Mouse (Mus musculus): Measurements from ENCODE around the gene Ankrd17. TPM values are rescaled to one million over a fixed set of nuclear protein-coding genes. Genes with fewer than 3 reads are reported as not detected.
"Not testable (repeated sequence)": the region's sequence is repeated elsewhere in the genome, so short reads cannot be mapped to it uniquely, and the experiment has no call there.

The Ankrd17 gene
- total RNA-seq, 4 experiments from 2014 or later: 87.8 to 118 (median 94.8) TPM

GRCm38 (mm10) chr5:90338177-90339091, 27.9 kb downstream of the Ankrd17 start:
- no peak for DNase-seq

GRCm38 (mm10) chr5:90332478-90332877, 33.9 kb downstream of the Ankrd17 start:
- no peak for DNase-seq

- no peak for DNase-seq
Measured at GRCm38 (mm10) chr5:90331071-90331470, 35.3 kb downstream of the Ankrd17 start.

DNA sequence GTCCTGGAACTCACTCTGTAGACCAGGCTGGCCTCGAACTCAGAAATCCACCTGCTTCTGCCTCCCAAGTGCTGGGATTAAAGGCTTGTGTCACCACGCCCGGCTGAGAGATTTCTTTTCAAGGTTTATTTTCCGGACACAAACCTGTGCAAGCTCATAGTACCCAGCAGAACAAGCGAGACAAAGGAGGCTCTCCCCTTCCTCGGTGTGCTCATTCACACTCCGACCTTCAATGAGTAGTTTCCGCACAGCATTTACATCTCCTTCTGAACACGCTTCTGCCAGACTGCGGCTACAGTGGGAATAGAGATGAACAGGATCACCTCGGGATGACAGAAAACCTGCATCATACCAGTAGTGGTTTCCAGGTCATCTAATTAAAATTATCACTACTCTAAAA, 68.0 kb downstream of the Ankrd17 start:
- no peak for DNase-seq

- no peak for DNase-seq
Measured at GRCm38 (mm10) chr5:90289887-90290286, 76.5 kb downstream of the Ankrd17 start.

GRCm38 (mm10) chr5:90286559-90286958, 79.8 kb downstream of the Ankrd17 start:
- no peak for DNase-seq

- no peak for DNase-seq
Measured at GRCm38 (mm10) chr5:90280061-90280460, 86.3 kb downstream of the Ankrd17 start.

GRCm38 (mm10) chr5:90279418-90279817, 87.0 kb downstream of the Ankrd17 start:
- DNase-seq: no peak

DNA sequence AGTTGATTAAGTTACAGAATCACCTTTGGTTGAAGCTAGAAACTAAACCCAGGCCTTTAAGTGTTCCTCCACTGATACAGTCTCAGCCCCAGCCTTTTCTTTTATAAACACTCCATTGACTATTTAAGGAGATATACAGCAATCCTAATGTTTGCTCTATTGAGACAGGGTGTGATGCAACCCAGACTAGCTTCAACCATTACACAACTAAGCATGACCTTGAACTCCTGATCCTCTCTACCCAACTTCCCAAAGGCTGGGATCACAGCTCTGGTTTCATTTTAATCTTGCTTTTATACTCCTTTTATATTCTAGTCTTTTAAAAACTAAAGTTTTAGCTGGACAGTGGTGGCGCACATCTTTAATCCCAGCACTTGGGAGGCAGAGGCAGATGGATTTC, 88.9 kb downstream of the Ankrd17 start:
- no peak for DNase-seq

GRCm38 (mm10) chr5:90274806-90275205, 91.6 kb downstream of the Ankrd17 start:
- DNase-seq: no peak

- DNase-seq: not testable (repeated sequence)
Measured at GRCm38 (mm10) chr5:90262230-90262629, 104.1 kb downstream of the Ankrd17 start.

GRCm38 (mm10) chr5:90257023-90257422, 109.4 kb downstream of the Ankrd17 start:
- no peak for DNase-seq

GRCm38 (mm10) chr5:90247503-90247902, 118.9 kb downstream of the Ankrd17 start:
- no peak for DNase-seq

DNA sequence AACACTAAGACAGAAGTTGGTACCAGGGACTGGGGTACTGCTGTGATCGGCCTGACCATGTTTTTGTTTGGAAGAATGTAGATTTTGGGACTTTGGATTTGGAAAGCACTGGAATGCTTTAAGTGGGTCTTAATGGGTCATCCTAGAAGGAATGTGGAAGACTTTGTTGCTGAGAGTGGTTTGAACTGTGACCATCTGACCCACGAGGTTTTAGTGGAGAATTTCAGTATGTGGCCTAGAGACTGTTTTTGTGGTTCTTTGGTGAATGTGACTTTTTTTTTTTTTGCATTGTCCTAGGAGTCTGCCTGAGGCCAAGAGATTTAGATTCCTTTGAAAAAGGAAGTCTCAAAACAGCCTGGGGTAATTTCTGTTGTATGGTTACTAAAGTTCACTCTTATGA, 119.4 kb downstream of the Ankrd17 start:
- DNase-seq: no peak

DNA sequence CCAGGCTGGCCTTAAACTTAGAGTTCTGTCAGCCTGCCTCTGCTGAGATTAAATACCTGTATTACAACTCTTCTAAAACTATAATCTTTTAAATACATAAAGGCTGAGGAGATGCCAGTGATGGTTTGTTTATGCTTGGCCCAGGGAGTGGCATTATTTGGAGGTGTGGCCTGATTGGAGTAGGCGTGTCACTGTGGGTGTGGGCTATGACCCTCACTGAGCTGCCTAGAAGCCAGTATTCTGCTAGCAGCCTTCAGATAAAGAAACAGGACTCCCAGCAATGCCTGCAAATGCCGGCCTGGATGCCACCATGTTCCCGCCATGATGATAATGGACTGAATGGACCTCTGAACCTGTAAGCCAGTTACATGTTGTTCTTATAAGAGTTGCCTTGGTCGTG, 119.8 kb downstream of the Ankrd17 start:
- no peak for DNase-seq

GRCm38 (mm10) chr5:90245416-90245815, 121.0 kb downstream of the Ankrd17 start:
- no peak for DNase-seq

GRCm38 (mm10) chr5:90235217-90235616, 131.2 kb downstream of the Ankrd17 start:
- no peak for DNase-seq

- no peak for DNase-seq
Measured at GRCm38 (mm10) chr5:90233305-90233704, 133.1 kb downstream of the Ankrd17 start.

GRCm38 (mm10) chr5:90229760-90230159, 136.6 kb downstream of the Ankrd17 start:
- DNase-seq: no peak

DNA sequence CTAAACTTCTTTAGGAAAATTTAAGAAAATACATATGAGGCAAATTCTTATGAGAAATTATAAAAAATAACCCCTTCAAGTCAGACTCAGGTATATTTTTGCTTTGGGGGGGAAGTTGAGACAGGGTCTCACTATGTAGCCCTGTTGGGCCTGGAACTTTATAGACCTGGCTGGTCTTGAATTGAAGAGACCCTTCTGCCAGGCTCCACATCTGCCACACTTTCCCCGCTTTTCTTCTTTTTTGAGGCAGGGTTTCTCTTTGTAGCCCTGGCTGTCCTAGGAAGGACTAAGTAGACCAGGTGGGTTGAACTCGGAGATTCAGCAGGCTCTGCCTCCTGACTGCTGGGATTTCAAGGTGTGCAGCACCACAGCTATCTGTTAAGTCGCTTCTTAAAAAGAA, 139.7 kb downstream of the Ankrd17 start:
- no peak for DNase-seq

GRCm38 (mm10) chr5:90224730-90225129, 141.6 kb downstream of the Ankrd17 start:
- DNase-seq: no peak

DNA sequence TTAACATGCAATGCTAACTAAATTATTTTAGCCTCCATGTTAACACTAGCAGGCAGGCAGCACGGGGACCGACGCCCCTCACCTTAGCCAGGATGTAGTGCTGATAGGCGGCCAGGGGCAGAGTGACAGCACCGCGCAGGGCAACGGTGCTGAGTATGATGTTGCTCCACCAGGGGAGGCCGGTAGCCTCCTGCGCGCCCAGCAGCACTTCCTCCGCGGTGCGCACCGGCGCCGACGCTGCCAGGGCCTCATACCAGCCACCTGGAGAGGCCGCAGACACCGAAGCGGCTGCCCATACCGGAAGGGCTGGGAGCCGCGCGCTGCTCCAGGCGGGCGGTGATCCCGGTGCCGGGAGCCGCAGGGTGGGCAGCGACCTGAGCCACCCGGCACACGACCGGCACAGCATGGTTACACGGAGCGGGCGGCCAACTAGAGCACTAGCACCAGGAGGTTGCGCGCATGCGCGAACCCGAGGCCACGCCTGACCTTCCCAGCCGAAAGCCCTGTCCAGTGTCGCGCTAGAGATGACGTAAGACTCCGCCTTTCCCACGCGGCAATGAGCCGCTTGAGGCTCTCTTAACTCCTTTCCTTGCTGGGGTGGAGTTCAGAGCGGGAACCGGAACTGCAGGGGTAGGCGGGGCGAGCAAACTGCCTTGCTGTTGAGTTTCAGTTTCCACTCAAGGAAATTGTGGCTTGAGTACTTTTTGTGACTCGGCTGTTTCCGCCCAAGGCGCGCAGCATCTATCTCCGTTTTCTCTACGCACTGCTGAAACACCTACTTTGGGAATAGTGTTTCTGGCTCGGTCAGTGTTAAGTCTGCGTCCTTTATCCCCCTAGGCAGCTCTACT, 142.6 kb downstream of the Ankrd17 start, which contains the start of gene Cox18:
Cox18 (minus strand) TSS at position 468 of the 848 bp plus-strand sequence.
- DNase-seq: peak; percentile 99

DNA sequence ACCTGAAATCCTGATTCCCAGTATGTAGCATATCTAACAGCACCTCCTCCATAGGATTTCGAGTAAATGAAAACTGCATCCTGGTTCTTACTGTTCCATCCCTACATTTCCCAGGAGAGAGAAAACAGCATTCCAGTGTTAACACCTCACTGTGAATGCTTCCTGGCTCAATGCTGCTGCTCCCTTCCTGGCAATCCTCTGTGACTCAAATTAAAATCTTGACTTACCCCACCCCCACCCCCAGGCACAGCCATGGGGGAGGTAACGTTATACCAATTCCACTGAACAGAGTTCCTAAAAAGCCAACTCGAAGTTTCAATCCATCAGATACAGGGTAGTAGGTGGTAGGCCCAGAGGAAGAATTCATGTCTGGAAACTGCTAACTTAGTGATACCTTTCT, 143.4 kb downstream of the Ankrd17 start:
- no peak for DNase-seq

Measured in adrenal gland, adult 8-10 months (tissue).